Mouse (Mus musculus): ENCODE data around the gene Magi1. TPM values are rescaled to one million over a fixed set of nuclear protein-coding genes. Genes with fewer than 3 reads are reported as not detected.

Magi1 gene
- polyA plus RNA-seq, 1 experiment from 2014 or later: 1.9 TPM

- H3K9ac ChIP-seq (replicated peaks): no peak overlapping the region
- H3K27me3 ChIP-seq (ENCODE audit: insufficient read depth, low read length): no peaks in the 10 kb centered on the region
- ATAC-seq (no peak), DNase-seq (no peak)
- WGBS (ENCODE audit: insufficient replicate concordance): 71% methylated on average over 4 of the region's 4 CpGs
- no peaks in the 10 kb centered on the region for H3K9me3 ChIP-seq (ENCODE audit: low read length)
- H3K27ac ChIP-seq (ENCODE audit: low read depth): no peak overlapping the region
- no peak overlapping the region for H3K4me2 ChIP-seq (ENCODE audit: low read depth, low read length)
- no peak overlapping the region for H3K4me3 ChIP-seq (ENCODE audit: low read depth, low read length)
- no peak for TF ChIP-seq CTCF (IDR thresholded peaks at IDR 0.05; ENCODE audit: low read depth)
- TF ChIP-seq EP300 (IDR thresholded peaks at IDR 0.05; ENCODE audit: low read depth): no peak
- 0 out of 2 replicates have a peak, but pooled peaks cover 8% of the 10 kb centered on the region for H3K4me1 ChIP-seq (ENCODE audit: insufficient read depth)
- H3K36me3 ChIP-seq (replicated peaks; ENCODE audit: insufficient read depth, low read length): no peaks in the 10 kb centered on the region
Measured at GRCm38 (mm10) chr6:94092500-94092899, 191.2 kb downstream of the Magi1 start.

- H3K9ac ChIP-seq (replicated peaks): no peak overlapping the region
- H3K27ac ChIP-seq (ENCODE audit: low read depth): no peak overlapping the region
- H3K27me3 ChIP-seq (ENCODE audit: insufficient read depth, low read length): no peaks in the 10 kb centered on the region
- H3K4me1 ChIP-seq (ENCODE audit: insufficient read depth): 0 out of 2 replicates have a peak, but pooled peaks cover 8% of the 10 kb centered on the region
- H3K4me3 ChIP-seq (ENCODE audit: low read depth, low read length): no peak overlapping the region
- ATAC-seq (no peak), DNase-seq (no peak)
- no peaks in the 10 kb centered on the region for H3K9me3 ChIP-seq (ENCODE audit: low read length)
- 47% methylated on average over 2 of the region's 2 CpGs for WGBS (ENCODE audit: insufficient replicate concordance)
- no peak overlapping the region for H3K4me2 ChIP-seq (ENCODE audit: low read depth, low read length)
- no peak for TF ChIP-seq CTCF (IDR thresholded peaks at IDR 0.05; ENCODE audit: low read depth)
- no peak for TF ChIP-seq EP300 (IDR thresholded peaks at IDR 0.05; ENCODE audit: low read depth)
- H3K36me3 ChIP-seq (replicated peaks; ENCODE audit: insufficient read depth, low read length): no peaks in the 10 kb centered on the region
Measured at GRCm38 (mm10) chr6:94086855-94087254, 196.9 kb downstream of the Magi1 start.

- WGBS (ENCODE audit: insufficient replicate concordance): 64% methylated on average over 5 of the region's 5 CpGs
- no peak overlapping the region for H3K4me3 ChIP-seq (ENCODE audit: low read depth, low read length)
- no peak overlapping the region for H3K4me2 ChIP-seq (ENCODE audit: low read depth, low read length)
- DNase-seq (no peak), ATAC-seq (no peak)
- TF ChIP-seq EP300 (IDR thresholded peaks at IDR 0.05; ENCODE audit: low read depth) (no peak), CTCF (IDR thresholded peaks at IDR 0.05; ENCODE audit: low read depth) (no peak)
- 0 out of 2 replicates have a peak, but pooled peaks cover 8% of the 10 kb centered on the region for H3K4me1 ChIP-seq (ENCODE audit: insufficient read depth)
- no peak overlapping the region for H3K27ac ChIP-seq (ENCODE audit: low read depth)
- no peak overlapping the region for H3K9ac ChIP-seq (replicated peaks)
- H3K27me3 ChIP-seq (ENCODE audit: insufficient read depth, low read length): no peaks in the 10 kb centered on the region
- no peaks in the 10 kb centered on the region for H3K9me3 ChIP-seq (ENCODE audit: low read length)
- H3K36me3 ChIP-seq (replicated peaks; ENCODE audit: insufficient read depth, low read length): no peaks in the 10 kb centered on the region
Measured at GRCm38 (mm10) chr6:94084752-94085151, 199.0 kb downstream of the Magi1 start.

GRCm38 (mm10) chr6:94083459-94083858, 200.3 kb downstream of the Magi1 start:
- TF ChIP-seq EP300 (IDR thresholded peaks at IDR 0.05; ENCODE audit: low read depth) (no peak), CTCF (IDR thresholded peaks at IDR 0.05; ENCODE audit: low read depth) (no peak)
- H3K27me3 ChIP-seq (ENCODE audit: insufficient read depth, low read length): no peaks in the 10 kb centered on the region
- no peaks in the 10 kb centered on the region for H3K9me3 ChIP-seq (ENCODE audit: low read length)
- 79% methylated on average over 7 of the region's 7 CpGs for WGBS (ENCODE audit: insufficient replicate concordance)
- H3K4me1 ChIP-seq (ENCODE audit: insufficient read depth): 0 out of 2 replicates have a peak, but pooled peaks cover 8% of the 10 kb centered on the region
- ATAC-seq (no peak), DNase-seq (no peak)
- no peaks in the 10 kb centered on the region for H3K36me3 ChIP-seq (replicated peaks; ENCODE audit: insufficient read depth, low read length)
- H3K4me3 ChIP-seq (ENCODE audit: low read depth, low read length): no peak overlapping the region
- no peak overlapping the region for H3K27ac ChIP-seq (ENCODE audit: low read depth)
- no peak overlapping the region for H3K4me2 ChIP-seq (ENCODE audit: low read depth, low read length)
- no peak overlapping the region for H3K9ac ChIP-seq (replicated peaks)

GRCm38 (mm10) chr6:94080933-94081545, 202.7 kb downstream of the Magi1 start:
- DNase-seq (peak; percentile 59), ATAC-seq (no peak)
- H3K36me3 ChIP-seq (replicated peaks; ENCODE audit: insufficient read depth, low read length): no peaks in the 10 kb centered on the region
- H3K9ac ChIP-seq (replicated peaks): no peak overlapping the region
- TF ChIP-seq EP300 (IDR thresholded peaks at IDR 0.05; ENCODE audit: low read depth): no peak
- peak; percentile 87 for TF ChIP-seq CTCF (IDR thresholded peaks at IDR 0.05; ENCODE audit: low read depth)
- no peak overlapping the region for H3K27ac ChIP-seq (ENCODE audit: low read depth)
- no peaks in the 10 kb centered on the region for H3K27me3 ChIP-seq (ENCODE audit: insufficient read depth, low read length)
- no peak overlapping the region for H3K4me3 ChIP-seq (ENCODE audit: low read depth, low read length)
- no peak overlapping the region for H3K4me2 ChIP-seq (ENCODE audit: low read depth, low read length)
- 0 out of 2 replicates have a peak, but pooled peaks cover 8% of the 10 kb centered on the region for H3K4me1 ChIP-seq (ENCODE audit: insufficient read depth)
- no peaks in the 10 kb centered on the region for H3K9me3 ChIP-seq (ENCODE audit: low read length)
- 17% methylated on average over 4 of the region's 4 CpGs for WGBS (ENCODE audit: insufficient replicate concordance)

- Histone ChIP-seq H3K9me3 (ENCODE audit: low read length) (no peaks in the 10 kb centered on the region), H3K27ac (ENCODE audit: low read depth) (no peak overlapping the region), H3K9ac (replicated peaks) (no peak overlapping the region), H3K4me1 (ENCODE audit: insufficient read depth) (0 out of 2 replicates have a peak, but pooled peaks cover 8% of the 10 kb centered on the region), H3K4me2 (ENCODE audit: low read depth, low read length) (no peak overlapping the region), H3K4me3 (ENCODE audit: low read depth, low read length) (no peak overlapping the region), H3K27me3 (ENCODE audit: insufficient read depth, low read length) (no peaks in the 10 kb centered on the region), H3K36me3 (replicated peaks; ENCODE audit: insufficient read depth, low read length) (no peaks in the 10 kb centered on the region)
- TF ChIP-seq CTCF (IDR thresholded peaks at IDR 0.05; ENCODE audit: low read depth): no peak
- TF ChIP-seq EP300 (IDR thresholded peaks at IDR 0.05; ENCODE audit: low read depth): no peak
- ATAC-seq (no peak), DNase-seq (no peak)
- WGBS (ENCODE audit: insufficient replicate concordance): 36% methylated on average over 8 of the region's 8 CpGs
Measured at GRCm38 (mm10) chr6:94078934-94079333, 204.8 kb downstream of the Magi1 start.
